ENCODE assay signal across 14 mouse cellular contexts in genomic region chr13:20227923-20228705, GRCm38 (mm10).
DNase-seq lines count a peak whose midpoint lies in the region; ATAC-seq and TF ChIP-seq lines count a peak whose summit lies in the region.
"Had no signal": no experiment of that assay in that cellular context is flagged by ENCODE, and none has a peak within 500 bp of the region (broad histone marks: within the 10 kb centered on the region; RNA-seq: fewer than 3 reads in every experiment).

No protein-coding gene starts in this region.

- no peaks in the 10 kb centered on the region for H3K36me3 ChIP-seq in midbrain, embryonic 10.5 days
- no peaks in the 10 kb centered on the region for H3K36me3 ChIP-seq in midbrain, embryonic 13.5 days

- H3K4me1 ChIP-seq in midbrain, embryonic 10.5 days = peaks cover 4% of the 10 kb centered on the region
- peaks cover 8% of the 10 kb centered on the region; the same call in 1 of the 2 replicates for H3K4me1 ChIP-seq in midbrain, embryonic 13.5 days (replicated peaks)

- H3K4me3 ChIP-seq in gastrocnemius, adult 2 months = no peak overlapping the region
- H3K4me3 ChIP-seq in midbrain, embryonic 10.5 days = no peak overlapping the region
- H3K4me3 ChIP-seq in midbrain, embryonic 13.5 days (replicated peaks) = no peak overlapping the region
- H3K4me3 ChIP-seq: megakaryocyte, embryonic 14.5 days had no signal

- H3K4me2 ChIP-seq in midbrain, embryonic 13.5 days (replicated peaks) = no peak overlapping the region

- H3K27ac ChIP-seq in gastrocnemius, adult 2 months = peak overlapping the region; percentile 28; the same call in 1 of the 2 replicates
- H3K27ac ChIP-seq in midbrain, embryonic 10.5 days (replicated peaks) = peak overlapping the region; percentile 14; the same call in 1 of the 2 replicates
- H3K27ac ChIP-seq in midbrain, embryonic 13.5 days = no peak overlapping the region
- H3K27ac ChIP-seq: liver, embryonic 14.5 days had no signal

- DNase-seq in gastrocnemius, adult 2 months = no peak
- DNase-seq in gastrocnemius, postnatal 25 days = no peak
- no peak for DNase-seq in midbrain, embryonic 10.5 days (ENCODE audit: low spot score)
- DNase-seq in left cerebral cortex, adult 9 months (ENCODE audit: low spot score in 2 of 2) = peak; percentile 50 to 58
- DNase-seq in spleen, postnatal 36 days (ENCODE audit: low spot score in 2 of 2) = peak; percentile 67 to 80
- DNase-seq in ovary, postnatal 36 days (ENCODE audit: low spot score) = no peak
- DNase-seq: adrenal gland, postnatal 36 days; cerebellum, adult 8-10 months; heart, postnatal 14 days; kidney, adult 9 months; thymus, postnatal 36 days had no signal

- TF ChIP-seq CTCF in gastrocnemius, adult 2 months (IDR thresholded peaks at IDR 0.05) = no peak

- no peak overlapping the region for H3K9ac ChIP-seq in midbrain, embryonic 13.5 days (replicated peaks)
- H3K9ac ChIP-seq: liver, embryonic 14.5 days had no signal

- no peak for ATAC-seq in midbrain, embryonic 13.5 days

- H3K9me3 ChIP-seq in midbrain, embryonic 10.5 days (replicated peaks) = no peaks in the 10 kb centered on the region
- no peaks in the 10 kb centered on the region for H3K9me3 ChIP-seq in midbrain, embryonic 13.5 days
- H3K9me3 ChIP-seq: megakaryocyte, embryonic 14.5 days had no signal

- intact Hi-C loops in gastrocnemius, adult 2 months (cut with DNase I) = no loop called here

- H3K27me3 ChIP-seq in midbrain, embryonic 10.5 days (ENCODE audit: low read depth, poor library complexity, severe bottlenecking) = no peaks in the 10 kb centered on the region
- H3K27me3 ChIP-seq in midbrain, embryonic 13.5 days = no peaks in the 10 kb centered on the region
- H3K27me3 ChIP-seq: megakaryocyte, embryonic 14.5 days had no signal

- 68% methylated on average over 11 of the region's 11 CpGs for WGBS in midbrain, embryonic 10.5 days
- WGBS in midbrain, embryonic 13.5 days = 53% methylated on average over 11 of the region's 11 CpGs

Comparison
In these comparisons a context has a peak if more than half of its experiments do, and no peak if none do; other contexts are left out.
1. DNase-seq: peak in left cerebral cortex, adult 9 months (2 of 2) and spleen, postnatal 36 days (2 of 2); none in gastrocnemius, adult 2 months (single experiment), gastrocnemius, postnatal 25 days (single experiment), midbrain, embryonic 10.5 days (single experiment) and ovary, postnatal 36 days (single experiment).